Mouse (Mus musculus): Measurements from ENCODE around the gene Rnd3.

GRCm38 (mm10) chr2:51132181-51132580 lies 16.7 kb downstream of the Rnd3 start:
- TF ChIP-seq TAL1 (IDR thresholded peaks at IDR 0.05; ENCODE audit: low read length) (no peak), GATA1 (IDR thresholded peaks at IDR 0.05; ENCODE audit: low read length) (no peak)

Data from erythroblast, embryonic 14.5 days (primary cell).